12 mouse cellular contexts compared by ENCODE assay signal in the genomic region with DNA sequence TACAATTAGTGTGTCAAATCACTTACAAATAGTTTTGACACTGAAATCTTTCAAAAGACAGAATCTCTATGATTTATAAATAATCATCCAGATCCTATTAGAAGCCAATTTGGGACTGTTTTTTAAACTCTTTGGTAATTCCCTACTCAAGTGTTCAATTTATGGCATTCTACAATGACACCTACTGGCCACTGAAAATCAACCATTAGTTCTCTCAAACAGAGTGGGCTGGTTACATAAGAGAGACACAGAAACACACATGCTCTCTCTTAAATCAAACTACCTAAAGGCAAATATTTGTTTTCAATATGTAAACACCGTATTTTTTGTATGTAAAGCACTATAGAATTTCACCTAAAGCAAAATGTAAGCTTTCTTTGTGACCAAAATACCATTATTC. TPM values are rescaled to one million over a fixed set of nuclear protein-coding genes. Genes with fewer than 3 reads are reported as not detected.
A peak's percentile ranks its signal among the peaks of the same experiment; 100 is the strongest.
DNase-seq lines count a peak whose midpoint lies in the region; ATAC-seq and TF ChIP-seq lines count a peak whose summit lies in the region.
"Had no signal": no experiment of that assay in that cellular context is flagged by ENCODE, and none has a peak within 500 bp of the region (broad histone marks: within the 10 kb centered on the region; RNA-seq: fewer than 3 reads in every experiment).

No protein-coding gene starts in this region.

- no peak for ATAC-seq in forebrain, postnatal 0 days

- H3K36me3 ChIP-seq in forebrain, postnatal 0 days (ENCODE audit: insufficient read depth) = no peaks in the 10 kb centered on the region
- H3K36me3 ChIP-seq in forebrain, embryonic 10.5 days (replicated peaks) = no peaks in the 10 kb centered on the region
- H3K36me3 ChIP-seq in heart, embryonic 10.5 days = peaks cover 2% of the 10 kb centered on the region; the same call in 1 of the 2 replicates

- H3K27me3 ChIP-seq in forebrain, postnatal 0 days (ENCODE audit: insufficient read depth, low read length) = no peaks in the 10 kb centered on the region
- no peaks in the 10 kb centered on the region for H3K27me3 ChIP-seq in forebrain, embryonic 10.5 days (ENCODE audit: poor library complexity, severe bottlenecking)
- H3K27me3 ChIP-seq in heart, embryonic 10.5 days (ENCODE audit: insufficient read depth, poor library complexity, severe bottlenecking) = no peaks in the 10 kb centered on the region

- no peak overlapping the region for H3K4me2 ChIP-seq in forebrain, postnatal 0 days (ENCODE audit: low read depth)

- 80% methylated on average over 1 of the region's 1 CpGs for WGBS in forebrain, postnatal 0 days
- WGBS in forebrain, embryonic 10.5 days = 79% methylated on average over 1 of the region's 1 CpGs
- 73% methylated on average over 1 of the region's 1 CpGs for WGBS in heart, embryonic 10.5 days

- peaks cover 8% of the 10 kb centered on the region; the same call in 1 of the 2 replicates for H3K4me1 ChIP-seq in forebrain, postnatal 0 days (ENCODE audit: insufficient read depth)
- peaks cover 18% of the 10 kb centered on the region for H3K4me1 ChIP-seq in forebrain, embryonic 10.5 days
- H3K4me1 ChIP-seq in heart, embryonic 10.5 days = peaks cover 6% of the 10 kb centered on the region; the same call in 1 of the 2 replicates

- H3K9me3 ChIP-seq in forebrain, postnatal 0 days (ENCODE audit: low read length) = no peaks in the 10 kb centered on the region
- no peaks in the 10 kb centered on the region for H3K9me3 ChIP-seq in forebrain, embryonic 10.5 days
- no peaks in the 10 kb centered on the region for H3K9me3 ChIP-seq in heart, embryonic 10.5 days
- H3K9me3 ChIP-seq: hindbrain, embryonic 10.5 days had no signal

- no peak overlapping the region for H3K9ac ChIP-seq in forebrain, postnatal 0 days

- H3K4me3 ChIP-seq in forebrain, postnatal 0 days (ENCODE audit: low read depth, low read length) = no peak overlapping the region
- no peak overlapping the region for H3K4me3 ChIP-seq in forebrain, embryonic 10.5 days
- peak overlapping the region; percentile 88 for H3K4me3 ChIP-seq in left cerebral cortex, adult 2 months
- H3K4me3 ChIP-seq in heart, embryonic 10.5 days = no peak overlapping the region
- H3K4me3 ChIP-seq: hindbrain, embryonic 10.5 days had no signal

- TF ChIP-seq CTCF in forebrain, postnatal 0 days (IDR thresholded peaks at IDR 0.05; ENCODE audit: low read depth) = peak; percentile 40
- peak; percentile 52 for TF ChIP-seq CTCF in left cerebral cortex, adult 2 months (IDR thresholded peaks at IDR 0.05)

- peak; percentile 13 for DNase-seq in forebrain, postnatal 0 days
- DNase-seq in forebrain, embryonic 10.5 days (ENCODE audit: extremely low spot score, low spot score) = no peak
- no peak for DNase-seq in left cerebral cortex, adult 2 months (ENCODE audit: extremely low spot score in 1 of 2, low spot score in 2 of 2)
- no peak for DNase-seq in left cerebral cortex, adult 9 months (ENCODE audit: low spot score in 2 of 2)
- DNase-seq in A20 (ENCODE audit: low read depth, low spot score) = peak; percentile 41
- peak; percentile 79 for DNase-seq in brain, adult 2 months (ENCODE audit: low read depth, low spot score)
- no peak for DNase-seq in gastrocnemius, postnatal 10 days
- no peak for DNase-seq in heart, embryonic 10.5 days (ENCODE audit: low spot score)
- DNase-seq: embryo, embryonic 11 days; spleen, adult 18-20 months; thymus, postnatal 36 days had no signal

- no peak overlapping the region for H3K27ac ChIP-seq in forebrain, postnatal 0 days (ENCODE audit: low read depth, low read length)
- H3K27ac ChIP-seq in forebrain, embryonic 10.5 days = no peak overlapping the region
- H3K27ac ChIP-seq in left cerebral cortex, adult 2 months = peak overlapping the region; percentile 37; the same call in 1 of the 2 replicates
- no peak overlapping the region for H3K27ac ChIP-seq in heart, embryonic 10.5 days
- H3K27ac ChIP-seq: hindbrain, embryonic 10.5 days had no signal

- intact Hi-C loops in left cerebral cortex, adult 2 months (cut with DNase I) = loop anchor here (10.0 kb wide), 1 partner anchor 1179 kb away; the partner anchor contains the start of genes Maip1 and Tyw5

RNA-seq across cellular contexts. Expression of gene Fam126b, which starts 1.9 kb away (rescaled TPM):
- 19.3 and 25.4 TPM in 2 replicates for total RNA-seq in forebrain, postnatal 0 days (2014; rRNA removed)
- polyA plus RNA-seq in forebrain, postnatal 0 days (2015; fragmentation: Nextera tagmentation; extraction: Ambion mirVana) = 5.4 and 12.5 TPM in 2 replicates
- 4.1 and 6.4 TPM in 2 replicates for polyA plus RNA-seq in forebrain, embryonic 10.5 days (2016; fragmentation: Nextera tagmentation; extraction: Ambion mirVana)
- total RNA-seq in left cerebral cortex, adult 2 months (2021) = 100 to 1,000 TPM; 133 to 146 TPM
- 10 to 100 TPM in 1 of 2 experiments, 1 to 10 TPM in 1; 6.0 to 13.3 TPM for total RNA-seq in gastrocnemius, postnatal 10 days (2021)
- polyA plus RNA-seq in heart, embryonic 10.5 days (2016; fragmentation: Nextera tagmentation; extraction: Ambion mirVana) = 4.3 and 6.4 TPM in 2 replicates

RNA-seq across cellular contexts. Expression of gene Ndufb3, which starts 1.9 kb away (rescaled TPM):
- total RNA-seq in forebrain, postnatal 0 days (2014; rRNA removed) = 98.4 and 118 TPM in 2 replicates
- 198 and 249 TPM in 2 replicates for polyA plus RNA-seq in forebrain, postnatal 0 days (2015; fragmentation: Nextera tagmentation; extraction: Ambion mirVana)
- polyA plus RNA-seq in forebrain, embryonic 10.5 days (2016; fragmentation: Nextera tagmentation; extraction: Ambion mirVana) = 135 and 138 TPM in 2 replicates
- total RNA-seq in left cerebral cortex, adult 2 months (2021) = 100 to 1,000 TPM; 109 to 114 TPM
- 100 to 1,000 TPM; 147 to 172 TPM for total RNA-seq in gastrocnemius, postnatal 10 days (2021)
- 172 and 198 TPM in 2 replicates for polyA plus RNA-seq in heart, embryonic 10.5 days (2016; fragmentation: Nextera tagmentation; extraction: Ambion mirVana)

Comparison
In these comparisons a context has a peak if more than half of its experiments do, and no peak if none do; other contexts are left out.
1. DNase-seq: peak in forebrain, postnatal 0 days (single experiment), A20 (single experiment) and brain, adult 2 months (single experiment); none in forebrain, embryonic 10.5 days (single experiment), left cerebral cortex, adult 2 months (0 of 2), left cerebral cortex, adult 9 months (0 of 2), gastrocnemius, postnatal 10 days (single experiment) and heart, embryonic 10.5 days (single experiment).